Mouse (Mus musculus): Measurements from ENCODE around the gene Rufy3.

GRCm38 (mm10) chr5:88689279-88689938 lies 124.6 kb downstream of the Rufy3 start:
- TF ChIP-seq POLR2A (IDR thresholded peaks at IDR 0.05; ENCODE audit: insufficient read length, low read depth) (no peak), MAX (IDR thresholded peaks at IDR 0.05; ENCODE audit: low read depth) (no peak), CEBPB (IDR thresholded peaks at IDR 0.05; ENCODE audit: insufficient read depth, poor library complexity, severe bottlenecking) (no peak), MYOD1 (IDR thresholded peaks at IDR 0.05; ENCODE audit: control insufficient read depth in 1 of 3, insufficient read length in 2 of 3, low read depth in 2 of 3) (no peak), POLR2AphosphoS2 (IDR thresholded peaks at IDR 0.05; ENCODE audit: insufficient read length, low read depth) (no peak), USF1 (IDR thresholded peaks at IDR 0.05; ENCODE audit: low read depth) (no peak)

Measured in myocyte (in vitro differentiated cells).